Mouse (Mus musculus) CH12.LX (cell line): ENCODE measurements around the gene Osbpl11. TPM values are rescaled to one million over a fixed set of nuclear protein-coding genes. Genes with fewer than 3 reads are reported as not detected.
"Not testable (repeated sequence)": the region's sequence is repeated elsewhere in the genome, so short reads cannot be mapped to it uniquely, and the experiment has no call there.

Experiments used
- DNase-seq: peaks from one replicate; pipeline ENCODE4 v3.0.0-alpha.2; 2013; ENCODE audit errors: extremely low read depth
- H3K27ac ChIP-seq: 2 replicates; pipeline ENCODE4 v1.5.1; 2012; ENCODE audit warnings: low read depth, mild to moderate bottlenecking, control low read depth, moderate library complexity; ENCODE audit not compliant: insufficient read depth
- H3K27me3 ChIP-seq: replicated peaks from 2 replicates; pipeline ENCODE3; 2012; ENCODE audit warnings: inconsistent platforms
- H3K36me3 ChIP-seq, 2 experiments: replicated peaks in 1 of 2; 2 replicates each; pipeline versions ENCODE3 to v1.6.1; 2012; ENCODE audit warnings: inconsistent platforms in 1 of 2, low read length in 1 of 2, mild to moderate bottlenecking in 1 of 2, mixed read lengths in 1 of 2, moderate library complexity in 1 of 2; ENCODE audit not compliant: control insufficient read depth in 1 of 2, insufficient read depth in 1 of 2
- H3K4me1 ChIP-seq, 2 experiments: 2 replicates each; pipeline ENCODE4 v1.6.1; 2012; ENCODE audit warnings: inconsistent platforms in 1 of 2, moderate library complexity in 1 of 2; ENCODE audit not compliant: insufficient read depth in 2 of 2, control insufficient read depth in 1 of 2
- H3K4me2 ChIP-seq: 2 replicates; pipeline ENCODE4 v1.6.1; 2012; ENCODE audit warnings: low read depth, mild to moderate bottlenecking, control low read depth; ENCODE audit not compliant: poor library complexity, insufficient read depth, severe bottlenecking
- H3K4me3 ChIP-seq, 3 experiments: fragments of 150-350 bp in 1 of 3; sonication (generic) in 1 of 3; replicated peaks in 1 of 3; 2 replicates each; pipeline versions ENCODE3 to v1.5.1; 2011 to 2012; ENCODE audit warnings: low read depth in 2 of 3, low read length in 2 of 3, mild to moderate bottlenecking in 2 of 3, moderate library complexity in 2 of 3, control low read depth in 1 of 3, improper control_type of control experiment in 1 of 3, inconsistent platforms in 1 of 3, mixed read lengths in 1 of 3; ENCODE audit not compliant: poor library complexity in 1 of 3
- H3K79me2 ChIP-seq: replicated peaks from 2 replicates; pipeline ENCODE4 v1.6.1; 2012; ENCODE audit warnings: mild to moderate bottlenecking, moderate library complexity; ENCODE audit not compliant: control insufficient read depth, poor library complexity, insufficient read depth, severe bottlenecking; ENCODE audit errors: extremely low read depth
- H3K9ac ChIP-seq: 2 replicates; pipeline ENCODE4 v1.6.1; 2012; ENCODE audit warnings: low read depth, mild to moderate bottlenecking, control low read depth, moderate library complexity; ENCODE audit not compliant: insufficient read depth
- H3K9me3 ChIP-seq: replicated peaks from 2 replicates; pipeline ENCODE3; 2012; ENCODE audit warnings: low read length, inconsistent platforms, mixed read lengths
- BHLHE40 ChIP-seq: IDR thresholded peaks from 2 replicates; pipeline ENCODE4 v1.6.1; 2011; ENCODE audit warnings: mild to moderate bottlenecking, low read depth, low read length, improper control_type of control experiment
- CHD1 ChIP-seq: IDR thresholded peaks from 2 replicates; pipeline ENCODE4 v1.6.1; 2012; ENCODE audit warnings: low read depth, low read length, improper control_type of control experiment, inconsistent platforms
- CHD2 ChIP-seq: IDR thresholded peaks from 2 replicates; pipeline ENCODE4 v1.6.1; 2011; ENCODE audit warnings: low read length, improper control_type of control experiment
- CTCF ChIP-seq, 2 experiments: IDR thresholded peaks in 1 of 2; conservative IDR thresholded peaks in 1 of 2; 2 replicates each; pipeline ENCODE4 v1.5.1; 2011 to 2012; ENCODE audit warnings: low read depth in 2 of 2, low read length in 2 of 2, improper control_type of control experiment in 1 of 2, inconsistent platforms in 1 of 2, mild to moderate bottlenecking in 1 of 2, moderate library complexity in 1 of 2
- E2F4 ChIP-seq: IDR thresholded peaks from 2 replicates; pipeline ENCODE4 v1.6.1; 2011; ENCODE audit warnings: low read depth, low read length, improper control_type of control experiment; ENCODE audit not compliant: insufficient replicate concordance
- ELF1 ChIP-seq: IDR thresholded peaks from 2 replicates; pipeline ENCODE4 v1.6.1; 2014; ENCODE audit warnings: low read depth, mild to moderate bottlenecking, inconsistent platforms, low read length, improper control_type of control experiment
- EP300 ChIP-seq: IDR thresholded peaks from 2 replicates; pipeline ENCODE4 v1.6.1; 2011; ENCODE audit warnings: low read length, improper control_type of control experiment
- ETS1 ChIP-seq: conservative IDR thresholded peaks from 2 replicates; pipeline ENCODE4 v1.6.1; 2012; ENCODE audit warnings: low read depth, mild to moderate bottlenecking, inconsistent platforms, low read length, improper control_type of control experiment, moderate library complexity
- GABPA ChIP-seq: IDR thresholded peaks from 2 replicates; pipeline ENCODE4 v1.6.1; 2012; ENCODE audit warnings: low read depth, low read length, improper control_type of control experiment, inconsistent platforms; ENCODE audit not compliant: insufficient replicate concordance
- HCFC1 ChIP-seq: IDR thresholded peaks from 2 replicates; pipeline ENCODE4 v1.6.1; 2012; ENCODE audit warnings: low read depth, mild to moderate bottlenecking, inconsistent platforms, low read length, improper control_type of control experiment
- IRF4 ChIP-seq: IDR thresholded peaks from 2 replicates; pipeline ENCODE4 v1.6.1; 2014; ENCODE audit warnings: low read depth, mild to moderate bottlenecking, inconsistent platforms, low read length, improper control_type of control experiment
- JUN ChIP-seq: IDR thresholded peaks from 2 replicates; pipeline ENCODE4 v1.6.1; 2011; ENCODE audit warnings: low read depth, mild to moderate bottlenecking, low read length, improper control_type of control experiment, moderate library complexity; ENCODE audit not compliant: insufficient read depth
- JUND ChIP-seq: conservative IDR thresholded peaks from 2 replicates; pipeline ENCODE4 v1.6.1; 2011; ENCODE audit warnings: low read depth, low read length, improper control_type of control experiment
- KAT2A ChIP-seq: IDR thresholded peaks from 2 replicates; pipeline ENCODE4 v1.6.1; 2012; ENCODE audit warnings: low read length, improper control_type of control experiment, inconsistent platforms; ENCODE audit not compliant: insufficient replicate concordance
- MAFK ChIP-seq: IDR thresholded peaks from 2 replicates; pipeline ENCODE4 v1.6.1; 2011; ENCODE audit warnings: low read length, improper control_type of control experiment; ENCODE audit not compliant: insufficient replicate concordance
- MAX ChIP-seq: IDR thresholded peaks from 2 replicates; pipeline ENCODE4 v1.6.1; 2011; ENCODE audit warnings: low read length, improper control_type of control experiment
- MAZ ChIP-seq: IDR thresholded peaks from 2 replicates; pipeline ENCODE4 v1.6.1; 2012; ENCODE audit warnings: low read depth, mild to moderate bottlenecking, inconsistent platforms, low read length, improper control_type of control experiment, moderate library complexity
- MEF2A ChIP-seq: IDR thresholded peaks from 2 replicates; pipeline ENCODE4 v1.6.1; 2014; ENCODE audit warnings: low read depth, mild to moderate bottlenecking, inconsistent platforms, low read length, improper control_type of control experiment, borderline replicate concordance
- MXI1 ChIP-seq: IDR thresholded peaks from 2 replicates; pipeline ENCODE4 v1.6.1; 2011; ENCODE audit warnings: mild to moderate bottlenecking, low read depth, low read length, improper control_type of control experiment
- MYC ChIP-seq: IDR thresholded peaks from 2 replicates; pipeline ENCODE4 v1.6.1; 2011; ENCODE audit warnings: low read depth, mild to moderate bottlenecking, improper control_type of control experiment, low read length
- NELFE ChIP-seq: IDR thresholded peaks from 2 replicates; pipeline ENCODE4 v1.6.1; 2011; ENCODE audit warnings: low read depth, low read length, improper control_type of control experiment
- NRF1 ChIP-seq: IDR thresholded peaks from 2 replicates; pipeline ENCODE4 v1.6.1; 2014; ENCODE audit warnings: low read depth, mild to moderate bottlenecking, inconsistent platforms, low read length, improper control_type of control experiment, moderate library complexity
- PAX5 ChIP-seq: IDR thresholded peaks from 2 replicates; pipeline ENCODE4 v1.6.1; 2012; ENCODE audit warnings: low read length, inconsistent platforms, mixed read lengths
- POLR2A ChIP-seq: IDR thresholded peaks from 2 replicates; pipeline ENCODE4 v1.6.1; 2011; ENCODE audit warnings: low read depth, mild to moderate bottlenecking, improper control_type of control experiment, low read length
- POLR2AphosphoS2 ChIP-seq: IDR thresholded peaks from 2 replicates; pipeline ENCODE4 v1.6.1; 2011; ENCODE audit warnings: low read depth, low read length, improper control_type of control experiment
- RAD21 ChIP-seq: IDR thresholded peaks from 2 replicates; pipeline ENCODE4 v1.6.1; 2011; ENCODE audit warnings: low read depth, mild to moderate bottlenecking, low read length, improper control_type of control experiment, moderate library complexity
- RCOR1 ChIP-seq: conservative IDR thresholded peaks from 2 replicates; pipeline ENCODE4 v1.6.1; 2012; ENCODE audit warnings: low read depth, mild to moderate bottlenecking, inconsistent platforms, low read length, improper control_type of control experiment
- SIN3A ChIP-seq: IDR thresholded peaks from 2 replicates; pipeline ENCODE4 v1.6.1; 2012; ENCODE audit warnings: low read length, improper control_type of control experiment, inconsistent platforms
- SMC3 ChIP-seq: IDR thresholded peaks from 2 replicates; pipeline ENCODE4 v1.6.1; 2011; ENCODE audit warnings: low read depth, low read length, improper control_type of control experiment
- TBP ChIP-seq: conservative IDR thresholded peaks from 2 replicates; pipeline ENCODE4 v1.6.1; 2011; ENCODE audit warnings: low read depth, low read length, improper control_type of control experiment
- TCF12 ChIP-seq: IDR thresholded peaks from 2 replicates; pipeline ENCODE4 v1.6.1; 2014; ENCODE audit warnings: low read depth, mild to moderate bottlenecking, inconsistent platforms, low read length, improper control_type of control experiment
- UBTF ChIP-seq: IDR thresholded peaks from 2 replicates; pipeline ENCODE4 v1.6.1; 2012; ENCODE audit warnings: low read depth, mild to moderate bottlenecking, inconsistent platforms, low read length, improper control_type of control experiment, moderate library complexity
- USF1 ChIP-seq: IDR thresholded peaks from 2 replicates; pipeline ENCODE4 v1.6.1; 2014; ENCODE audit warnings: low read depth, mild to moderate bottlenecking, inconsistent platforms, low read length, improper control_type of control experiment
- USF2 ChIP-seq: conservative IDR thresholded peaks from 2 replicates; pipeline ENCODE4 v1.6.1; 2011; ENCODE audit warnings: low read depth, low read length, improper control_type of control experiment
- ZC3H11A ChIP-seq: IDR thresholded peaks from 2 replicates; pipeline ENCODE4 v1.6.1; 2012; ENCODE audit warnings: low read depth, mild to moderate bottlenecking, inconsistent platforms, low read length, improper control_type of control experiment
- ZKSCAN1 ChIP-seq: IDR thresholded peaks from 2 replicates; pipeline ENCODE4 v1.6.1; 2012; ENCODE audit warnings: low read depth, inconsistent platforms, low read length, improper control_type of control experiment, borderline replicate concordance
- ZMIZ1 ChIP-seq: IDR thresholded peaks from 2 replicates; pipeline ENCODE4 v1.6.1; 2012; ENCODE audit warnings: low read depth, mild to moderate bottlenecking, inconsistent platforms, low read length, improper control_type of control experiment
- ZNF384 ChIP-seq: IDR thresholded peaks from 2 replicates; pipeline ENCODE4 v1.6.1; 2012; ENCODE audit warnings: low read depth, low read length, improper control_type of control experiment, inconsistent platforms
- dilution Hi-C: fragments of 300-500 bp; cut with MboI; formaldehyde crosslinking; loops from 2 replicates; pipeline ENCODE4 v1.14.3; 2020; ENCODE audit warnings: low sequenced_read_pairs; ENCODE audit not compliant: extremely low pct_unique_long_range_greater_than_20kb, extremely low pct_ligation_motif_present
- in situ Hi-C: fragments of 300-500 bp; cut with MboI; formaldehyde crosslinking; loops from 3 replicates; pipeline ENCODE4 v1.14.3; 2019; ENCODE audit warnings: low sequenced_read_pairs, low pct_ligation_motif_present, low pct_unique_long_range_greater_than_20kb, mixed read lengths
- polyA plus RNA-seq: library from polyadenylated mRNA; unstranded; fragments of >175 nt; gene quantifications from 2 replicates; pipeline ENCODE4 v1.2.1, GENCODE M21; 2012; ENCODE audit warnings: low read depth; ENCODE audit not compliant: insufficient read length
- total RNA-seq, 2 experiments: library from RNA; depleted of rRNA; stranded (reverse); fragments of 300-350 nt in 1 of 2; fragments of >200 nt in 1 of 2; gene quantifications; 2 replicates each; pipeline ENCODE4 v1.2.3; 2012 to 2014

The Osbpl11 gene
- total and polyA plus RNA-seq, 3 experiments: 10.8 to 12.9 (median 11.4) TPM

- dilution Hi-C loops: no loop called here
- H3K9me3 ChIP-seq: peaks cover 9% of the 10 kb centered on the region
- H3K27ac ChIP-seq: no peak overlapping the region
- DNase-seq: peak; percentile 67
- in situ Hi-C loops: loop anchor here (25.0 kb wide), 1 partner anchor 784 kb away; the partner anchor contains the start of gene Umps
- no peaks in the 10 kb centered on the region for H3K79me2 ChIP-seq
- H3K4me1 ChIP-seq: peaks cover 3 to 20% of the 10 kb centered on the region in 2 experiments
- H3K4me3 ChIP-seq: no peak overlapping the region
- no peaks in the 10 kb centered on the region for H3K27me3 ChIP-seq
- H3K4me2 ChIP-seq: 0 out of 2 replicates have a peak overlapping the region, but pooled peaks have one; percentile 0
- TF ChIP-seq TBP: no peak
- TF ChIP-seq ZMIZ1: no peak
- no peak for TF ChIP-seq ZNF384
- TF ChIP-seq PAX5: no peak
- TF ChIP-seq MAZ: no peak
- TF ChIP-seq MYC: no peak
- TF ChIP-seq SIN3A: no peak
- no peak for TF ChIP-seq MAFK
- TF ChIP-seq ELF1: no peak
- no peak for TF ChIP-seq POLR2A
- TF ChIP-seq POLR2AphosphoS2: no peak
- peak; percentile 60 for TF ChIP-seq USF2
- no peak for TF ChIP-seq ETS1
- no peak for TF ChIP-seq GABPA
- TF ChIP-seq MAX: no peak
- no peak for TF ChIP-seq CHD1
- TF ChIP-seq TCF12: no peak
- TF ChIP-seq E2F4: no peak
- TF ChIP-seq NRF1: no peak
- no peak for TF ChIP-seq UBTF
- peak; percentile 46 for TF ChIP-seq EP300
- no peak for TF ChIP-seq JUN
- no peak for TF ChIP-seq CHD2
- no peak for TF ChIP-seq HCFC1
- TF ChIP-seq RCOR1: no peak
- no peak for TF ChIP-seq RAD21
- peak; percentile 87 for TF ChIP-seq MEF2A
- peak; percentile 66 for TF ChIP-seq BHLHE40
- TF ChIP-seq SMC3: no peak
- TF ChIP-seq ZKSCAN1: no peak
- TF ChIP-seq MXI1: no peak
- no peak for TF ChIP-seq NELFE
- TF ChIP-seq ZC3H11A: no peak
- TF ChIP-seq CTCF (conservative IDR thresholded peaks at IDR 0.05 in 1 of 2, IDR thresholded peaks at IDR 0.05 in 1 of 2; ENCODE audit: low read depth in 2 of 2, low read length in 2 of 2): no peak
- peak; percentile 32 for TF ChIP-seq IRF4
- TF ChIP-seq USF1: peak; percentile 60
- no peak for TF ChIP-seq JUND
- no peak for TF ChIP-seq KAT2A
- no peaks in the 10 kb centered on the region for H3K36me3 ChIP-seq
- no peak overlapping the region for H3K9ac ChIP-seq
Measured at GRCm38 (mm10) chr16:33178278-33179074, 6.4 kb upstream of the Osbpl11 start.

- H3K4me1 ChIP-seq: peaks cover 3 to 21% of the 10 kb centered on the region in 2 experiments
- in situ Hi-C loops: loop anchor here (25.0 kb wide), 1 partner anchor 783 kb away; the partner anchor contains the start of gene Umps
- dilution Hi-C loops, DNase-seq, H3K4me3 ChIP-seq, H3K9me3 ChIP-seq, H3K79me2 ChIP-seq, H3K9ac ChIP-seq, H3K4me2 ChIP-seq, H3K27ac ChIP-seq, H3K27me3 ChIP-seq, H3K36me3 ChIP-seq: not testable (repeated sequence)
Measured at GRCm38 (mm10) chr16:33179222-33179621, 5.6 kb upstream of the Osbpl11 start.
